Mouse (Mus musculus) MEL (cell line): ENCODE data around the gene Rccd1.

Experiments
- CTCF ChIP-seq, 3 experiments: IDR thresholded peaks in 2 of 3; conservative IDR thresholded peaks in 1 of 3; 2 replicates each; pipeline ENCODE4 v1.5.1; 2011 to 2012; ENCODE audit warnings: low read length in 3 of 3, low read depth in 2 of 3, mild to moderate bottlenecking in 2 of 3, improper control_type of control experiment in 1 of 3, inconsistent platforms in 1 of 3, mixed read lengths in 1 of 3, moderate library complexity in 1 of 3; ENCODE audit not compliant: control insufficient read depth in 1 of 3, insufficient read depth in 1 of 3, poor library complexity in 1 of 3, severe bottlenecking in 1 of 3
- ELF1 ChIP-seq: IDR thresholded peaks from 2 replicates; pipeline ENCODE4 v1.6.1; 2014; ENCODE audit warnings: low read depth, mild to moderate bottlenecking, inconsistent platforms, low read length, improper control_type of control experiment, moderate library complexity
- EP300 ChIP-seq, 2 experiments: IDR thresholded peaks; 2 replicates each; pipeline ENCODE4 v1.6.1; 2011; ENCODE audit warnings: improper control_type of control experiment in 2 of 2, low read length in 2 of 2, low read depth in 1 of 2, mild to moderate bottlenecking in 1 of 2
- GABPA ChIP-seq: IDR thresholded peaks from 2 replicates; pipeline ENCODE4 v1.6.1; 2012; ENCODE audit warnings: low read depth, mild to moderate bottlenecking, inconsistent platforms, low read length, improper control_type of control experiment, moderate library complexity
- HCFC1 ChIP-seq: IDR thresholded peaks from 2 replicates; pipeline ENCODE4 v1.6.1; 2012; ENCODE audit warnings: low read depth, mild to moderate bottlenecking, inconsistent platforms, low read length, improper control_type of control experiment, moderate library complexity
- JUND ChIP-seq: IDR thresholded peaks from 2 replicates; pipeline ENCODE4 v1.6.1; 2011; ENCODE audit warnings: low read depth, mild to moderate bottlenecking, improper control_type of control experiment, low read length
- MAZ ChIP-seq: IDR thresholded peaks from 2 replicates; pipeline ENCODE4 v1.6.1; 2012; ENCODE audit warnings: low read depth, mild to moderate bottlenecking, inconsistent platforms, low read length, improper control_type of control experiment
- POLR2A ChIP-seq, 2 experiments: IDR thresholded peaks; 2 replicates each; pipeline ENCODE4 v1.6.1; 2011 to 2012; ENCODE audit warnings: low read length in 2 of 2, mild to moderate bottlenecking in 2 of 2, control low read depth in 1 of 2, improper control_type of control experiment in 1 of 2, low read depth in 1 of 2, moderate library complexity in 1 of 2; ENCODE audit not compliant: control insufficient read depth in 1 of 2, insufficient read depth in 1 of 2, poor library complexity in 1 of 2

DNA sequence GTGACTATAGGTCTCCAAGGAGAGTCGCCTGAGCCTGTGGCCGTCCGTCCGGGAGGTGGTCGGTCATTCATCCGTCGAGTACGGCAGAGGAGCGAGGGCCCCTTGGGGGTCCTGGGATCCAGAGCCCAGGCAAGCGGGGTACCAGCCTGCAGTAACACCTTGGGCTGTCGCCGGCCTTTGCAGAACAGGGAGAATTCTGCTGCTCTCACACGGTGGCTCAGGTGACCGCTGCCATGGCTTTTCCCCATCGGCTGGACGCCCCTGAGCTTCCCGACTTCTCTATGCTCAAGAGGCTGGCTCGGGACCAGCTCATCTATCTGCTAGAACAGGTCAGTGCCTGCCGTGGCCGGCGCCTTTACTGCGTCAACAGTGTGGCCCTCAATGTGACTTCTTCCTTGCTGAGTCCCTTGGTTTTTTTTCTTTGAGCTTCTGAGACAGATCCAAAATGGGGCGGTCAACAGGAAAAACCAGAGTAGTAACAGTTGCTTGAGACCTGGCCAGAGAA is 54.5 kb downstream of the Rccd1 start:
- no peak for TF ChIP-seq EP300 (IDR thresholded peaks at IDR 0.05; ENCODE audit: low read depth in 1 of 2, low read length in 2 of 2)
- no peak for TF ChIP-seq HCFC1
- TF ChIP-seq ELF1, result no peak
- TF ChIP-seq POLR2A (IDR thresholded peaks at IDR 0.05; ENCODE audit: control insufficient read depth in 1 of 2, insufficient read depth in 1 of 2, low read depth in 1 of 2, low read length in 2 of 2, poor library complexity in 1 of 2), result no peak; a peak in 1 of 4 replicates
- TF ChIP-seq CTCF (IDR thresholded peaks at IDR 0.05 in 2 of 3, conservative IDR thresholded peaks at IDR 0.05 in 1 of 3; ENCODE audit: control insufficient read depth in 1 of 3, insufficient read depth in 1 of 3, low read depth in 2 of 3, low read length in 3 of 3, poor library complexity in 1 of 3, severe bottlenecking in 1 of 3), result no peak
- TF ChIP-seq JUND, result no peak
- TF ChIP-seq MAZ, result no peak
- TF ChIP-seq GABPA, result no peak
